Mouse (Mus musculus): ENCODE measurements around the gene B4galt5. TPM values are rescaled to one million over a fixed set of nuclear protein-coding genes. Genes with fewer than 3 reads are reported as not detected.

B4galt5 gene
- total and polyA plus RNA-seq, 3 experiments, result 12.5 to 17.6 (median 13.5) TPM

GRCm38 (mm10) chr2:167271121-167271521, 77.9 kb downstream of the B4galt5 start:
- Histone ChIP-seq H3K27me3 (replicated peaks) (no peaks in the 10 kb centered on the region), H3K79me2 (replicated peaks; ENCODE audit: control insufficient read depth, extremely low read depth, insufficient read depth, poor library complexity, severe bottlenecking) (no peaks in the 10 kb centered on the region), H3K9ac (ENCODE audit: insufficient read depth, low read depth) (no peak overlapping the region), H3K4me1 (ENCODE audit: control insufficient read depth in 1 of 2, insufficient read depth in 2 of 2) (peaks cover 7 to 23% of the 10 kb centered on the region in 2 experiments), H3K4me3 (replicated peaks in 1 of 3; ENCODE audit: low read depth in 2 of 3, low read length in 2 of 3, poor library complexity in 1 of 3) (no peak overlapping the region), H3K36me3 (replicated peaks in 1 of 2; ENCODE audit: control insufficient read depth in 1 of 2, insufficient read depth in 1 of 2, low read length in 1 of 2) (no peaks in the 10 kb centered on the region), H3K9me3 (replicated peaks; ENCODE audit: low read length) (no peaks in the 10 kb centered on the region), H3K27ac (ENCODE audit: insufficient read depth, low read depth) (no peak overlapping the region), H3K4me2 (ENCODE audit: insufficient read depth, low read depth, poor library complexity, severe bottlenecking) (no peak overlapping the region)
- in situ Hi-C loops (cut with MboI; ENCODE audit: low pct_ligation_motif_present, low pct_unique_long_range_greater_than_20kb, low sequenced_read_pairs) (no loop called here), dilution Hi-C loops (cut with MboI; ENCODE audit: extremely low pct_ligation_motif_present, extremely low pct_unique_long_range_greater_than_20kb, low sequenced_read_pairs) (no loop called here)
- TF ChIP-seq SMC3 (IDR thresholded peaks at IDR 0.05; ENCODE audit: low read depth, low read length), result no peak
- TF ChIP-seq MAX (IDR thresholded peaks at IDR 0.05; ENCODE audit: low read length), result peak; percentile 85; the same call in 1 of the 2 replicates
- TF ChIP-seq CHD2 (IDR thresholded peaks at IDR 0.05; ENCODE audit: low read length), result no peak
- TF ChIP-seq RCOR1 (conservative IDR thresholded peaks at IDR 0.05; ENCODE audit: low read depth, low read length), result no peak
- TF ChIP-seq ZNF384 (IDR thresholded peaks at IDR 0.05; ENCODE audit: low read depth, low read length), result no peak
- TF ChIP-seq BHLHE40 (IDR thresholded peaks at IDR 0.05; ENCODE audit: low read depth, low read length), result peak; percentile 92
- no peak for TF ChIP-seq CHD1 (IDR thresholded peaks at IDR 0.05; ENCODE audit: low read depth, low read length)
- peak; percentile 88 for TF ChIP-seq MYC (IDR thresholded peaks at IDR 0.05; ENCODE audit: low read depth, low read length)
- no peak for TF ChIP-seq MXI1 (IDR thresholded peaks at IDR 0.05; ENCODE audit: low read depth, low read length)
- 0 out of 2 replicates have a peak, but pooled peaks have one; percentile 14 for TF ChIP-seq ETS1 (conservative IDR thresholded peaks at IDR 0.05; ENCODE audit: low read depth, low read length)
- no peak for TF ChIP-seq IRF4 (IDR thresholded peaks at IDR 0.05; ENCODE audit: low read depth, low read length)
- TF ChIP-seq USF2 (conservative IDR thresholded peaks at IDR 0.05; ENCODE audit: low read depth, low read length), result no peak
- no peak for TF ChIP-seq TBP (conservative IDR thresholded peaks at IDR 0.05; ENCODE audit: low read depth, low read length)
- peak; percentile 57 for DNase-seq (ENCODE audit: extremely low read depth)

GRCm38 (mm10) chr2:167270496-167270895, 78.5 kb downstream of the B4galt5 start:
- no peak for DNase-seq (ENCODE audit: extremely low read depth)
- H3K4me2 ChIP-seq (ENCODE audit: insufficient read depth, low read depth, poor library complexity, severe bottlenecking), result no peak overlapping the region
- dilution Hi-C loops (cut with MboI; ENCODE audit: extremely low pct_ligation_motif_present, extremely low pct_unique_long_range_greater_than_20kb, low sequenced_read_pairs) (no loop called here), in situ Hi-C loops (cut with MboI; ENCODE audit: low pct_ligation_motif_present, low pct_unique_long_range_greater_than_20kb, low sequenced_read_pairs) (no loop called here)
- H3K9ac ChIP-seq (ENCODE audit: insufficient read depth, low read depth), result no peak overlapping the region
- H3K4me1 ChIP-seq (ENCODE audit: control insufficient read depth in 1 of 2, insufficient read depth in 2 of 2), result peaks cover 7 to 23% of the 10 kb centered on the region in 2 experiments
- no peaks in the 10 kb centered on the region for H3K9me3 ChIP-seq (replicated peaks; ENCODE audit: low read length)
- no peak overlapping the region for H3K27ac ChIP-seq (ENCODE audit: insufficient read depth, low read depth)
- no peaks in the 10 kb centered on the region for H3K36me3 ChIP-seq (replicated peaks in 1 of 2; ENCODE audit: control insufficient read depth in 1 of 2, insufficient read depth in 1 of 2, low read length in 1 of 2)
- no peaks in the 10 kb centered on the region for H3K27me3 ChIP-seq (replicated peaks)
- no peak overlapping the region for H3K4me3 ChIP-seq (replicated peaks in 1 of 3; ENCODE audit: low read depth in 2 of 3, low read length in 2 of 3, poor library complexity in 1 of 3)
- no peaks in the 10 kb centered on the region for H3K79me2 ChIP-seq (replicated peaks; ENCODE audit: control insufficient read depth, extremely low read depth, insufficient read depth, poor library complexity, severe bottlenecking)
- no peak for TF ChIP-seq CHD2 (IDR thresholded peaks at IDR 0.05; ENCODE audit: low read length)
- no peak for TF ChIP-seq GABPA (IDR thresholded peaks at IDR 0.05; ENCODE audit: insufficient replicate concordance, low read depth, low read length)
- TF ChIP-seq TBP (conservative IDR thresholded peaks at IDR 0.05; ENCODE audit: low read depth, low read length), result no peak
- no peak for TF ChIP-seq CHD1 (IDR thresholded peaks at IDR 0.05; ENCODE audit: low read depth, low read length)
- no peak for TF ChIP-seq KAT2A (IDR thresholded peaks at IDR 0.05; ENCODE audit: insufficient replicate concordance, low read length)
- TF ChIP-seq CTCF (conservative IDR thresholded peaks at IDR 0.05 in 1 of 2, IDR thresholded peaks at IDR 0.05 in 1 of 2; ENCODE audit: low read depth in 2 of 2, low read length in 2 of 2), result no peak
- no peak for TF ChIP-seq ETS1 (conservative IDR thresholded peaks at IDR 0.05; ENCODE audit: low read depth, low read length)
- no peak for TF ChIP-seq MYC (IDR thresholded peaks at IDR 0.05; ENCODE audit: low read depth, low read length)
- TF ChIP-seq MAZ (IDR thresholded peaks at IDR 0.05; ENCODE audit: low read depth, low read length), result no peak
- TF ChIP-seq UBTF (IDR thresholded peaks at IDR 0.05; ENCODE audit: low read depth, low read length), result no peak
- no peak for TF ChIP-seq POLR2AphosphoS2 (IDR thresholded peaks at IDR 0.05; ENCODE audit: low read depth, low read length)
- TF ChIP-seq TCF12 (IDR thresholded peaks at IDR 0.05; ENCODE audit: low read depth, low read length), result no peak
- no peak for TF ChIP-seq MAFK (IDR thresholded peaks at IDR 0.05; ENCODE audit: insufficient replicate concordance, low read length)
